Mouse (Mus musculus) heart, postnatal 0 days (tissue): ENCODE measurements around the gene Rab5if.
A peak's percentile ranks its signal among the peaks of the same experiment; 100 is the strongest.

Source experiments
- CTCF ChIP-seq: IDR thresholded peaks from 2 replicates; pipeline ENCODE4 v1.5.1; 2016; ENCODE audit warnings: antibody characterized with exemption, control low read depth, low read depth
- EP300 ChIP-seq: IDR thresholded peaks from 2 replicates; pipeline ENCODE4 v1.6.1; 2016; ENCODE audit warnings: antibody characterized with exemption, low read depth

DNA sequence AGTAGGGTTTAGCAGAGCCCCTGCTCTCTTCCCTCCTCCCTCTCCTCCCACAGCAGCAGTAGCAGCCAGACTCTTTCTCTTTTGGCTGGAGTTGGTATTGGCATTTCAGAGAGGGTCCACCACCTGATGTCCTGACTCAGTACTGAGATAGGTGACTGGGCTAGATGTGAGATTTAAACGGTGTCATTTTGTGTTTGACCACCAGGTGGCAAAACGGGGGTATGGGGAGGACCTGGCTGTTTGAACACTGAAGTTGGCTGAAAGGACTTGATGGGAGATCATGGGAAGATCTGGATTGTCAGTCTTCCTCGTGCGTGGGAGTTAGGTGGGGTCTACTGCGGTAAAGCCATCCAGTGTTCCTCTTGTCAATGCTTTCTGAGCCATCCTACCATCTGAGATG, 10.7 kb downstream of the Rab5if start:
- TF ChIP-seq CTCF (peak; percentile 83), EP300 (no peak)
